Mouse (Mus musculus) ovary, adult 18-20 months (tissue): ENCODE measurements around the gene Pak2.
"Not testable (repeated sequence)": the region's sequence is repeated elsewhere in the genome, so short reads cannot be mapped to it uniquely, and the experiment has no call there.

ENCODE experiments used
- DNase-seq: peaks from one replicate; pipeline ENCODE4 v3.0.0; 2022; ENCODE audit warnings: low spot score, mixed read lengths

The Pak2 gene

GRCm38 (mm10) chr16:32078991-32079511 lies at the start of gene Pak2:
TSS of gene Pak2 (minus strand) at chr16:32079342.
- peak; percentile 84 for DNase-seq

GRCm38 (mm10) chr16:32127046-32127445 lies 47.9 kb upstream of the Pak2 start:
- DNase-seq = no peak

GRCm38 (mm10) chr16:32125364-32125763 lies 46.2 kb upstream of the Pak2 start:
- DNase-seq = no peak

DNA sequence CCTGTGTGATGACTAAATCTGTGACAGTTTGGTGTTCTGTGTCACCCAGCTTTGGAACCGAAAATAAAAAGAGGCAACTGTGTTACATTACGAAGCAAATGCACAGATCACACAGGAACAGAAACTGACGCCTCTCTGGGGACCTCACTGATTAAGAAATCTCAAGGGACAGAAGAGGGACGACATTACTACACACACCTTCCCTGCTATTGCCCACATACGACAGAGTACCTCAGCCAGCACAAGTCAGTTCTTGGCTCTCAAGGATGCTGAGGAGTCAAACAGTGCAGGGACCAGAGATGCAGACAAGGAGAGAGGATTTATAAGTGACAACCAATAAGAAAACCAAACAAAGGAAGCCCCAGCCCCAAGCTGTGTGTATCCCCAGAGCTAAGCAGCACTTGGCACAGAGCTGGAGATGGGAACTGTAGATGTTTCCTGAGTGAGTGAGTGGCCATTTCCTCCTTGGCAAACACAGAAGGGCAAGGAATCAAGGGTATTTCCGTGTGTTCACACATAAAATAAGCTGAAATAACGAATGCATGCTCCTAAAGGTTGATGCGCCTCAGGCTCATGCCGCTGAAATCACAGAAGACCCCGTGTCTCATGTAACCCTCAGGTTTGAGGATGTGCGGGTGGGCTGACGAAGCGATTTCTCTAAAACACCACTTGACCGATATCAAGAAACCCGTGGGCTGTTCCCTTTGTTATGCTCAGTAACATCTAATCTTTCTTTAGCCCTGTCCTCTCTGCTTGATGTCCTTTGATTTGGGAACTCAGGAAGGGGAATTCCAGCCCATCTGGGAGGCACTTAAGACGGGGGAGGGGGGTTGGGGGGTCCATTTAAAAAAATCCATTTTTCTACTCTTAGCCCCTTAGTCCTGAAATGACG lies 45.5 kb upstream of the Pak2 start:
- no peak for DNase-seq

DNA sequence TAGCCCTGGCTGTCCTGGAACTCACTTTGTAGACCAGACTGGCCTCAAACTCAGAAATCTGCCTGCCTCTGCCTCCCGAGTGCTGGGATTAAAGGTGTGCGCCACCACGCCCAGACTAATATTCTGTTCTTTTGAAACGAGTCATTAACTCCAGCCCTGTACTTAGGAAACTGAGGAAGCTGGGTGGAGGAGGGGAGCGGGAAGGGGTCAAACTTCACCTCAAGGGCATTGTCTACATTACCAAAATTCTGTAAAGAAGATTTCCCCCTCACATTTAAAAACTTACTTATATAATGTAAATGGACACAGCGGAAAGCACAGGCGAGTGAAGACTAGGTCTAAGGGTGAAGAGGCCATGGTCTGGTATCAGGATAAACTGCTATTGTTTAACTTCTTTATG lies 44.9 kb upstream of the Pak2 start:
- DNase-seq = no peak

- DNase-seq = no peak
Measured at GRCm38 (mm10) chr16:32120454-32120853, 41.3 kb upstream of the Pak2 start.

GRCm38 (mm10) chr16:32116186-32116585 lies 37.0 kb upstream of the Pak2 start:
- no peak for DNase-seq

DNA sequence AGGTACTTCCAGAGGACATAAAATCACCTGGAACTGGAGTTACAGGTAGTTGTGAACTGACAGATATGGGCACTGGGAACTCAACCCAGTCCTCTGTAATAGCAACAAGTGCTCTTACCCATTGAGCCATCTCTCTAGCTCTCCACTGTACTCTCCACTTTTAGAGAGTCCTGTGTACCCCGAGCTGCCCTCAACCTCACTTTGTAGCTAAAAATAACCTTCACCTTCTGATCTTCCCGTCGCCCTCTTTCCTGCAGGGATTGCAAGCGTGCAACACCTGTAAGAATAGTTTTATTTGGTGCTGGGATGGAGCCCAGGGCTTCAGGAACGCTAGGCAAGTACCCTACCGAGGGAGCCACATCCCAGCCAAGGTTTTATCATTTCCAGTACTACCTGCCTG lies 36.6 kb upstream of the Pak2 start:
- no peak for DNase-seq

- DNase-seq = peak; percentile 32
Measured at GRCm38 (mm10) chr16:32114968-32115695, 36.0 kb upstream of the Pak2 start.

DNA sequence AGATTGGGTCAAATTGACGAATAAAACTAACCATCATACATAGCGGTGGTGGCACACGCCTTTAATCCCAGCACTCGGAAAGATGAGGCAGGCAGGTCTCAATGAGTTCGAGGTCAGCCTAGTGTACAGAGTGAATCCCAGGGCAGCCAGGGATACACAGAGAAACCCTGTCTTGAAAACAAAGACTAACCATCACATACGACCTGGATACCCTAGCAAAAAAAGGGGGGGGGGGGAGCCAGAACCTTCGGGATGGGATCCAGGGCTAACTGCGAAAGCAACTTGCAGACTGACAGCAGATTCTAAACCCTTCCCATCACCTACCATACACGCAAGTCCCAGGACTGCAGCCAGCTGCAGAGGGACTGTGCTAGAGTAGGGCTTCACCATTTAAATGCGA lies 35.3 kb upstream of the Pak2 start:
- no peak for DNase-seq

- no peak for DNase-seq
Measured at GRCm38 (mm10) chr16:32113541-32114218, 34.5 kb upstream of the Pak2 start.

GRCm38 (mm10) chr16:32110951-32111699 lies 32.0 kb upstream of the Pak2 start:
- DNase-seq = no peak

GRCm38 (mm10) chr16:32108578-32108977 lies 29.4 kb upstream of the Pak2 start:
- DNase-seq = no peak

DNA sequence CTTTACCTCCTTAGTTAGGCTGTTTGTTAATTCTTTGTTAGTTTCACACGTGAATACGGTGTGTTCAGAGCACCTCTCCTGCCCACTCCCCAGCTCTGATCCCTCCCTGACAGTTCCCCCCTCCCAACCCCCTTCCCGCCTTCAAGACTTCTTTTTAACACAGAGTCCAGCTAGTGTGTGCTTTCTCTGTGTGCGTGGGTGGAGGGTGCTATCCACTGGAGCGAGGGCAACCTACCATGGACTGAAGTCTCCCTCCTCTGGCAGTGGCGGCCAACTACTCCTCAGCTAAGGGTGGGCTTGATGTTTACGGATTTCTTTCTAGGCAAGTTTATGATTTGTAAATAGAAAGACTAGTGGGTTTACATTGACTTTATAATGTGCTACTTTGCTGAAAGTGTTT lies 29.0 kb upstream of the Pak2 start:
- DNase-seq = no peak

GRCm38 (mm10) chr16:32107342-32108045 lies 28.4 kb upstream of the Pak2 start:
- DNase-seq = no peak

GRCm38 (mm10) chr16:32105698-32106097 lies 26.6 kb upstream of the Pak2 start:
- no peak for DNase-seq

DNA sequence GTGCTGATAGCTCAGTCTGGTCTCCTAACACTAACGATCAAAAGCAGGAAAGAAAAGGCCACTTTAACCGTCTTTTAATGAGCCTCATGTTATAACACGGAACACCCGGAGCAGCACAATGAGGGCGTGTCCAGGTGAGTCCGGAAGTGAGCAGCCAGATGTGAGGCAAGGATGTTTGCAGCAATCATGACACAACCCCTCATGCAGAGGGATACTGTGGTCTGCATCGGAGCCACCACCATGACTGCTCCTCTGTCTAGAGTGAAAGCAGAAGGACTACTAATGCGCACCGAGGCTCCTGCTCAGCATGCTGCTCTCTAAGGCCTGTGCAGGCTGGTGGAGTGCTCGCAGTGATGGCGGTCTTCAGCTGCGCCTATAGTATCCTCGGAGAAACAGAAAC lies 23.2 kb upstream of the Pak2 start:
- DNase-seq = no peak

DNA sequence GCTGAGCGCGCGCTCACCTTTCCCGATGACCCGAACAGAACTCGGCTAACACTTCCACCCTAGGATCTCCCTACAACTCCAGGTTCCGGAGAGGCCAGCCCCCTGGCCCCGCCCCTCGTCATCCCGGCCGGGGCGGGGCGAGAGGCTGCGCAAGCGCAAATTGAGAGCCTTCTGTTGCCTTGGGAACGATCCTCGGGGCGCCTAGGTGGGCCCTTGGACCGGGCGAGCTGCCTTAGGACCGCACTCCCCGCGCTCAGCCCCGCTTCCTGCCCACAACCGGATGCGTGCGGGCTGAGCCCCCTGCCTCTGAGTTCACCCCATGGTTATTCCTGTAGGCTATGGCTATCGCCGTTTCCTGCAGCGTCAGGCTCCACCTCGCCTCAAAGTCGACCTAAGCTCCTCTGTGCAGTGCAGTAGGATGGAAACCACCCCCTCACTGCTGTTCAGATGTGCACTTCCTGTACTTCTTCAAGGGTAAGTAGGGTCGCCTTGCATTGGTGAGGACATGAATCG lies 20.6 kb upstream of the Pak2 start, which contains the start of the genes Pigx and Cep19:
TSS of gene Pigx (minus strand) at position 103 of the 513 bp plus-strand sequence.
TSS of gene Cep19 (plus strand) at position 163 of the 513 bp plus-strand sequence.
- DNase-seq = peak; percentile 87

DNA sequence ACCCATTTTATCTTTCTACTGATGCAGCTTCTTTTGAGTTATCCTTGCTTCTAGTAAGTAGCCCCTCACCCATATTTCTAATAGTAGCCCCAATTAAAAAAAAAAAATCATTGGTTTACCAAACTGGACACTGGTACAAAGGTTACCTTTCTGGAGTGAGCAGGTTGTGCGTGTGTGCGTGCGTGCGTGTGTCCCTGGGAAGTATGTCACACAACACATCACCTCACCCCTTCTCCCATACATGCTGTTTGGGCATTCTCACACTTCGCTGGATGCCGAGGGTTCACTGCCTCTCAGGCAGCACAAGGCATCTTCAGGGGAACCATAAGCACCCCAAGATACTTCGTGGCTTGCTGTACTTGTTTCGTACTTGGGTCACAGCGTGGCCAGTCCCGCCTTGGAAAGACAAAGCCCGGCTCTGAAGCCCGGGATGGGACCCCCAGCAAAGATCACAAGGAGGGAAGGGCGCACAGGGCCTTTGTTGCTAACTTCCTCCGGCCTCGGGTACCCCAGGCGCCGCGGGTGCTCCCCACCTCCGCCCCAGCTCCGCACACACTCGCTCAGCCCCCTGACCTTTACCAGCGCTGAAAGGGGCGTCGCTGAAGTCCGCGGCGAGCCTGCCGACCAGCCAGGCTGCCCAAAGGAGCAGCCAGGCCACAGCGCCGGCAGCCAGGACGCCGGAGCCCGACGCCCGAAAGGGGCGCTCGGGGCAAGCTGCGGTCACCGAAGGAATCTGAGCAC lies 19.9 kb upstream of the Pak2 start:
- DNase-seq = no peak

- not testable (repeated sequence) for DNase-seq
Measured at GRCm38 (mm10) chr16:32097757-32098156, 18.6 kb upstream of the Pak2 start.
